Mouse (Mus musculus) R1 (cell line): ENCODE data around the gene Slc46a2.

Source experiments
- DNase-seq: peaks from one replicate; pipeline ENCODE4 v3.0.0-alpha.2; 2018; ENCODE audit warnings: low read depth, low spot score

Slc46a2 gene

DNA sequence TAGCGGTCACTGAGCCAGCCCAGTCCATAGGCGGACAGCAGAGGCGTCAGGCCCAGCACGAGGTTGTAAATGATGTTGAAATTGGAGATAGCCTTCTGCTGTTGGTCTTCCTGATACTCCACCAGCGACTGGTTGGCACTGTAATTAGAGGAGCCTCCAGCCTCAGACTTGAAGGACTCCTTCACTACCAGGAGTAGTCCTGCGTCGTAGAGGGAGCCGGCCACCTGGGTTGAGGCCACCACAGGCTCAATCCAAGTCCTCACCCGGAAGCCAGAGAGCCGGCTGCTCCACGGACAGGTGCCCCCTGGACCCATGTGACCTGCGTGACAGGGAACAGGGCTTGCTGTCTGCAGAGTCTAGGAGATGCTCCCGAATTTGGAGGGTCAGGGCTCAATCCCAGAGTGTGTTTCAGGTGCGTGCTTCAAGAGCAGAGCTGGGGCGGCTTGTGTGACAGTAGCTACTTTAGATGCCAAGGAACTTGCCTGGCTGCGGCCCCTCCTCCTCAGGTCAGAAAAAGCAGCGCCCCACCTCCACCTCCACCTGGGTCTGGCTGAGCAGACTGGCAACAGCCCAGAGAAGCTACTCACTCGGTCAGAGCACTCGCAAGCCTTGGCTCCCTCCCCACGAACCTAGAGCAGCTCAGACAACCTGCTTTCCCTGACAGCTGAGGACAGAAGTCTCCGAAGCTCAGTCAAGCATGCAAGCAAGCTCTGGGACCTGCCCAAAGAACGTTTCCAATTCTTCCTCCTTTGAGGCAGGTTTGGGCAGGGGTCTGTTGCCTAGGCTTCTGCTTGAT, at the start of gene Slc46a2:
Gene Slc46a2 (minus strand): TSS at position 449 of the 796 bp plus-strand sequence.
- no peak for DNase-seq

DNA sequence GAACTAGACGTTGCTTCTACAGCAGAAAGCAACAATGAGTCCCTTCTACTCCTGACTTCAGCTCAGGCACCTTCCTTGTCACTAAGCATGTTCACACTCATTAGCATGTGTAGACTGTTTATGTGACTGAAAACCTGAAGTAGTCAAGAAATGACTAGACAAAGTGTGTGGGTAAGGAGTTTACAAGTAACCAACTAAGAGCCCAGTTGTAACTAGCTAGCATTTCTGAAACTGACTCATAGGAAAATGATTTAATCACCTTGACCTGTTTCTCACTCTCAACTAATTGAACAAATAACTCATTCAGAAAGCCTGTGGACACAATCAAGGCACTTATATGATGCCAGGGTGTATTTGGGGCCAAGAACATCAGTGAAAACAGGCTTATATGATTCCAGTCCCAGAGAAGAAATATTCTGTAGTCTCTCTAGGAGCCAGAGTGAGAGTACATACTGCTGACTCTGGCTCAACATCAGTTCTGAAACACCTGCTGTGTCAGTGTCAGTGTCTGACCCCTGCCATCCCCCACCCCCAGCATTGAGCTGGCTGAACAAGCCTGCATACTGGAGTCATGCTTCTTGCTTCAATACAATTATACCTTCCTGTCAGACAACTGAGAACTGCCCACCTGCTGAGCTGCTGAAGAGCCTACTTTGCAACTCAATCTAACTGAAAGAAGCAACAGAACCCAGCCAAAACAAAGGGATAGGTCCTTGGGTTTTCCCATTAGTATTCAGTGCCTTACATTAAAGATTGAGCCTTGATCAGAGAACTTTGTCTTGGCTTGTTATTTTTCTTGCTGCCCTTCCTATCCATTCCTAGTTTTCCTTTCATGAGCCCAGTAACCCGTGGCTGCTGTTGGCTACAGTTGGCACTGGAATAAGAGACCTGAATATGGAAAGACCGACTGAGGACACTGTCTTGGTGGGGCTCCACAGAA, 48.8 kb upstream of the Slc46a2 start, which contains the start of gene Mup6:
Gene Mup6 (plus strand): TSS at position 890 of the 940 bp plus-strand sequence.
- DNase-seq: peak; percentile 97

DNA sequence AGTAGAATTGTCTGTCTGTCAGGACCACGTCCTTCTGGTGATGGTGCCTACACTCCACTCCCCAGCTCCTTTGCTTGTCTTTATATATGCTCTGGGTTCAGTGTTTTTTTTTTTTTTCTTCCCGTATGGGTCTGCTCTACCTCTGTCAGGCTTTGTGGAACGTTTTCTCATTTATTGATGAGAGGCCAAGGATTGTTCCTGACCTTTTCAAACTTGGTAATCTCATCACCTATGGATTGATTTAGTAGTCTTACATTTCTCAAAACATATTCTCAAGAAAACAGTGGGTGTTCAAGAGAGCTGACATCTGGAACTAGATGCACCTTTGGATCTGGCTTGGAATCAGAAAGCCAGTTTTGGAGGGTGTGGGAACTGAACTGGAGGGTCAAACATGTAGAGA, 45.8 kb upstream of the Slc46a2 start, which contains the start of gene Mup4:
Gene Mup4 (minus strand): TSS at position 101 of the 400 bp plus-strand sequence.
- DNase-seq: no peak

DNA sequence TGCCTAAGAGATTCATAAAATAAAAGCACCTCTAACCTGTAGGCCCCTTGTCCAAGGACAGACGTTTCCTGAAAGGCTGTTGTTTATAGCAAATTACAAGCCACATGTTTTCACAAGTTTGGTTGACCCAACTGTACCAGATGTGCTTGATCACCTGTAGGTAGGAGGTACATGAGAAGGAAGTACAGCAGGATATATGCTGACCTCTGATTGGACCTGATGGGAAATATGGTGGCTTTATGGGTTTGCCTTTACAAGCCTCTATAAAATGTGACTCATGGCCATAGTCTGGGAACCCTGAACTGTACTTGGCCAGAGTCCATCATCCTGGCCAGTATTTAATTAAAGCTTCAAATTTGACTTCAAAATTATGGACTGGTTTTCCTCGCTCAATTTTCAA, 22.7 kb upstream of the Slc46a2 start:
- no peak for DNase-seq

DNA sequence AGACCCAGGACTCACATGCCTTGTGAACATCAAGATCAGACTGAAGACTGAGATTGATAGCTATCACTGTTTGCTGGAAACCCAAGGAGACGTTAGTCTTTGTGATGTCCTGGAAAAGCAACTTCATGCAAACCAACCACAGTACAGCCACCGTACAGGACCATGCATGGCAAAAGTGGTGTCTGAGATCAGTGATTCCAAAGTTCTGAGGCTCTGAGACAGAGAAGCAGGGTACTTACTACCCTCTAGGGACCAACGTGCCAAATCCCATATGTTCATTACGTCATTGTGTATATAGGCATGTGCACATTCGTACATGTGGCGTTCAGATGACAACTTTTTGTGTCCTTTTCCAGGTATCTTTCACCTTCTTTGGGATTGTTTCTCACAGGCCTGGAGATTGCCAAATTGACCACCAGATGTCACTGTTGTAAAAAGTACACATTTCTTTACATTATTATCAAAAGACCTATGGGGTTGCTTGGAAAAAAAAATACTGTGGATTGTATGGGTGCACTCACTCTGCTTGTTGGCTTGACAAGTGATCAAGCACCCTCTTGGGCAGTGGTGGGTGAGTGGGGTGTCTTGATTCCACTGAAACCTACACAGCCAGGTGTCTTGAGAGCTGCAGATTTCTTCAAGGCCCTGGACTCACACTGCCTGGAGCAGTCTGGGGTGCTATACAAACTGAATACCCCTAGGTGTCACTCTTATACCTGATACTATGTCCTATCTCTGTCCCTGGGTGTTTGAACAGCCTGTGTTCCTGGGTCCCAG, 17.8 kb upstream of the Slc46a2 start:
- peak; percentile 82 for DNase-seq

DNA sequence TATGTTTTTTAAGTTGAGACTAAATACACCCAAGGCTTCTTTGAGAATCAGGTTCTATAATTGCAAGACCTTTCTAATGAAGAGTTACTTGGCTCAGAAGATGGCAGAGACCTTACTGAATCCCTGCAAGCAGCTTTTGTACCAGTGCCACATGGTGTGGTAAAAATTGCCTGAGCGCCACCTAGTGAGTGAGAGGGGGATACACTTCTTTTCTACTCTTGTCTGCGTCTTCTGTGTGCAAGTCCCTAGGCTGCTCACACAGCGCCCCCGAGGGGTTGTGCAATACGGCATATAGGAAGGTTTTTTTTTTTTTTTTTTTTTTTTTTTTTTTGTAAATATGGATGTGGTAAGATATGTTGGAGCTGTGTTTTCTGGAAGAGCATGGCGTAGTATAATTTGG, 13.5 kb upstream of the Slc46a2 start:
- peak; percentile 92 for DNase-seq

DNA sequence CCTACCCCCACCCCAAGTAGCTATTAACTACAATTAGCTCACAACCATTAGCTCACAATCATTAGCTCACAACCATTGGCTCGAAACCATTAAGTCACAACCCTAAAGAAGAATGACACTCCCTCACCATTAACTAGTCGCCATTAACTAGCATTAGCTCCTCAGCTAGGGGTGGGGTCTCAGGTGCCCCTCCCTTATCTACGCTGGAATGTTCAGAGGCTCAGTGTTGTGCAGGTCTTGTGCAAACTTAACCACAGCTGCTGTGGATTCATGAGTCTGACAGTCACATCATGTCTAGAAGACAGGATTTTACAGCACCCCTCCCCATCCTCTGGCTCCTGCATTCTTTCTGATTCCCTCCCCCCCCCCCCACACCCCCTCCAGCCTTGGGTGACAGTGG, 12.8 kb upstream of the Slc46a2 start:
- no peak for DNase-seq

DNA sequence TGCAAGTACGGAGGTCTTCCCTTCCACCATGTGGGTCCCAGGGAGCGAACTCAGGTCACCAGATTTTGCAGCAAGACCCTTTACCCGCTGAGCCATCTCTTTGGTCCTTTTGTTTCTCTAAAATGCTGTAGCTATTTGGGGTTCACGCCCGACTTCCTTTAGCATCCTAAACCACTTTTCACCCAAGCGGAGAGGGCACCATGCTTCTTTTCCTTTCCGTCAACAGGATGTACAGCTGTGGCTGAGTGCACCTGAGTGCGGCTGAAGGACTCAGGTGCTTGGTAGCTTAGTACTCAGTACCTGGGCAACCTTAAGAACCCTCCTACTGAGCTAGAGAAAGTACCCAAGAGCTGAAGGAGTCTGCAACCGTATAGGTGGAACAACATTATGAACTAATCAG, 10.2 kb upstream of the Slc46a2 start:
- DNase-seq: no peak

DNA sequence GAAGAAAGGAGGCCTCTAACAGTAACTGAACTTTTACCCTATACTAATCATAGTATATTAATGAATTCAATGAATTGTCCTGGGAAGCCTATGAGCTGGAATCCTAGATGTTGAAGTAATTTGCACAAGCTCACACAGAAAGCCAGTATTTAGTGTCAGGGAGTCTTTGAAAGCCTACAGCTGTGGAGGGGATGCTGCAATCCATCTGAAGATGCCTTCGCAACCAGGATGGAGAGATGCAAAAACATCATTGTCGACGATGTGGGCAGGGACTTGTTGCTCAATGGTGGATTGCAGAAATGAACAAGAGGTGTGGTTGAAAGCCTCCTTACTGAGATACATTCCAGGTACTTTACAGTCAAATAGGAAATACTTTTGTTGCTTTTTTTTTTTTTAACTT, 3.1 kb upstream of the Slc46a2 start:
- no peak for DNase-seq

DNA sequence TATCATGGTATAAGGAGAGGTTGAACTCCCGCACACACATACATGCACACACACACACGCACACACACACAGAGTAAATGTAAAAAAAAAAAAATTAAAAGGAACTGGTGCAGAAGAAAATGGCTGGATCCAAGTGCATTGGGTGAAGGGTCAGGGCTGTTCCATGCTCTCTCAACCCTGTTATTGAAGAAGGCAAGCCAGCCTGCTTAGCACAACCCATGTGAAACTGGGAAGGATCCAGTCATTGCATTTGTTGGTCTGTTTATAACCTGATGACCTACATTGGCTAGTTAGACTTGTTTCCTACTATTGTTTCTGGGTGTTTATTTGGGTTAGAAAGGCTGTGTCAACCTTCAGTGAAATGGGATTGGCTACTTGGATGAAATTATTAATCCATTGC, 6.1 kb downstream of the Slc46a2 start:
- no peak for DNase-seq

DNA sequence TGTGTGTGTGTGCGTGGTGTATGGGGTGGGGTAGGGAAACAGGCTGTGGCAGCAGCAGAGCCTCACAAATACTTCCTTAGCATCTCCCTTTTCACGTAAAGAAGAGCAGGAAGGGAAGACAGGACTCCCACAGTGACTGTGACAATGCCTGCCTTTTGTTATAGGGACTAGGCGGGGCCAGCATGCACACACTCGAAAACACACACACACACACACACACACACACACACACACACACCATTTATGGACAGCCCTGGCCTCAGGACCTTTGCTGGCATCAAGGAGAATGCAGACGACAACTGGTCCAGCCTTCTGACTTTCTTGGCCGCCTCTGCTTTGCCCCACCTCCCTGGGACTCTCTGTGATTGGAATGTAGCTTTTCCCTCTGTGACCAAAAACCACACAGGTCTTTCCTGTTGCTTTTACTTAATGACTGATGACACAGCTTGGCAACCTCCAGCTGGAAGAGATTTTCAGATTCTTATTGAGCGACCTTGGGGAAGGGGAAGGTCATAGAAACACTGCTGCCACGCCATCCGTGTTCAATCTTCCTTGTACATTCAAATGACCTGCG, 7.1 kb downstream of the Slc46a2 start:
- peak; percentile 84 for DNase-seq

DNA sequence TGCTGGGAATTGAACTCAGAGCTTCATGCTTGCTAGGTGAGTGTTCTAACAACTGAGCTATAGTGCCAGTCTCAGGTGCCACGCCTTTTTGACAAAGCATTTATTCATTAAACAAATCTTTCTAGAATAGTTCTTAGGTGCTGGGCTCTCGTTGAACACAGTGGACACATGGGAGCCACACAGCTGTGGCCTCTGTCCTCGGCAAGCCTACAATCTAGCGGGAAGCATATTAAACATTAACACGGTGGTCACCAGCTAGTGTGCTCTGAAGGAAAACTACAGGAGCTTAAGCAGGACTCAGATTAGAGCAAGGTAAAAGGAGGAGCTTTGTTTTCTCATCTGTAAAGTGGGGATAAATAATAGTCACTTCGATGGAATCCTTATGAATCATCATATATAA, 7.8 kb downstream of the Slc46a2 start:
- DNase-seq: no peak

DNA sequence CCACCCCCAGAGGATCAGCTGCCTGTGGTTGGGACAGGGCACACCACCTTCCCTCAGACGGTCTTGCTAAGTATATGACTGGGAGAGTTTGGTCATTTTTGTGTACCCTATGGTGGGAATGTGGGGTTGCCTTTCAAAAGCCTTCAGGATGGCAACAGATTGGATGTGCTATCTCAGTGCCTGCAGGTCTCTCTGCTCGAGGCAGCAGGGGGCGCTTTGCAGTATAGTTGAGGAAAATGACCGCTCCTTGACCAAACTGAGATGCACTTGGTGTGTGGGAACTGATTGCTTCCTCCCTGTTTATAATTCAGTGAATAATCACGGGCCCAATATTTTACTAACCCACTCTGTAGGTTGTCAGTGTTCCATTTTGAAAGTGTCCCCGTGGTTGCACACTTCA, 12.3 kb downstream of the Slc46a2 start:
- peak; percentile 37 for DNase-seq

DNA sequence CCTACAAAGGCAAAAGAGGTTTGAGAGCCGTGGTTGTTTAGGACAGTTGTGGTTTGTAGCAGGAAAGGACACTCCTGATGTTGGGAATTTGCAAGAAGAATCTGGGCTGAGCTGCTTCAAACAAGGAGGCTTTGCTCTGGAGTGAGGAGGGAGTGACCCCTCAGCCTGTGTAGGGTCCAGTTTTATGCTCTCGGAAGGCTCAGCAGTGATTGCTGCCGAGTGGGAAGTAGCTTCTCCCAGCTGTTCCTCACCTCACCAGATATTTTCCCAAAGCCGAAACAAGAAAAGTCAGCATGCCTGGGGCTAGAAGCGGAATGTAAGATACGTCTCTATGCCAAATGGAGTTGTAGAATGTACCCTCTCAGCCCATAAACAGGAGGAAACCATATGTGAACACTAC, 13.0 kb downstream of the Slc46a2 start:
- DNase-seq: no peak

DNA sequence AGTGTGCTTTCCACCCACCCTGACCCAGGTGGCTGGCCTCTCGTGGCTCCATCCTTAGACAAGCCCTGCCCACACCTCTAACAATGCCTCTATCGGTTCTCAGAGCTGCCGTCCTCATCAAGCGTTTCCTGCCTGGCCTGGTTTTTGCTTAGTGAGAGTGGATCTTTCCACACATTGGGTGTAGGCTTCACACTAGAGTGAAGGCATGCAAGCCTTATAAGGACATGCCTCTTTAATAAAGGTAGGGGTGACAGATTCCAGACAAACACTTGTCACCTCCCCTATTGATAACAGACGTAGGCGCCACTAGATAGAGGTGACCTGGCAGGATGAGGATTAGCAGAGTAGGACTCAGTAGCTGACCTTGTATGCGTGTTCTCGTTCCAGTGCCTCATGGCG, 16.3 kb downstream of the Slc46a2 start:
- DNase-seq: no peak

DNA sequence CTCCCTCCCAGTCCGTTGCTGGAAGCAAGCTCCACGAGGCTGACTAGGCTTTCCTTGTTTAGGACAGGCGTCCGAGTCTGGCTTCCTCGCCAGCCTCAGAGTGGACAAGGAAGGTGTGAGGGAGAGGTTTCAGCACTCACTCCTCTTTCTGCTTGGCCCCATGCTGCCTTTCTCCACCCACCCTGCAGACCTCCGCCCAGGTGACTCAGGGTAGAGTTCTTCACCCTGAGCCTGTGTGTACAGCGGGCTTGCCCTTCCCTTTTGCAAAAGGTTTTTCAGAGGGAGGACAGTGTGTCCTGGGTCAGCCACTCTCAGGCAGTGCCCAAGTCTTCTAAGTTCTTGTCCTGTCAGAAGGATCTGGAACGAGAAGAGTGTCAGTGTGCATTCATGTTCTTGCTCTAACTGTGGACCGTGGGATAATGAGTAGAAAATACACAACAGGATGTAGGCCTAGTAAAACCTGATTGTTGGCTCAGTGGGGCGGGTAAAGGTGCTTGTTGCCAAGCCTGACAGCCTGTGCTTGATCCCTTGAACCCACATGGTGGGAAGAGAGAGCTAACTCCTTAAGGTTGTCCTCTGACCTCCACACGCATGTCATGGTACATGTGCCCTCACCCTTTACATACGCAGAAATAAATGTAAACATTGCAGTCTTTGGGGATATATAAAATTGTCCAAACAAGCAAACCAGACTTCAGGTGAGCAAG, 16.9 kb downstream of the Slc46a2 start:
- no peak for DNase-seq

DNA sequence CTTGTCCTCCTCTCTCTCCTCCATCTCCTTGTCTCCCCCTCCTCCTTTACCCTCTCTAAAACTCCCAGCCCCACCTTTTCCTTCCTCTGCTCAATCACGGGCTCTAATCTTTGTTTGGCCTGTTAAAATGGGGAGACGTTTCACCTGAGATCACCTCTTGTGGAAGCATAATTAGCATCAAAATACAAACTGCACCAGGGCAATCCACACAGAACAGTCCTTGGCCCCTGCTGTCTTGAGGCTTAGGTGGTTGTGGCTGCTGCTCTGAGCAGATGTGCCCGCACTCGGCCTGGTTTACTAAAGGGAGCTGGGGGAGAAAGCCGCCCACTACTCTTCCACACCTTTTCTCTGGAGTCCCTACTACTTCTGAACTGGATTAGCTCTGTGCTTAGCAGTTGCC, 18.9 kb downstream of the Slc46a2 start:
- peak; percentile 79 for DNase-seq

DNA sequence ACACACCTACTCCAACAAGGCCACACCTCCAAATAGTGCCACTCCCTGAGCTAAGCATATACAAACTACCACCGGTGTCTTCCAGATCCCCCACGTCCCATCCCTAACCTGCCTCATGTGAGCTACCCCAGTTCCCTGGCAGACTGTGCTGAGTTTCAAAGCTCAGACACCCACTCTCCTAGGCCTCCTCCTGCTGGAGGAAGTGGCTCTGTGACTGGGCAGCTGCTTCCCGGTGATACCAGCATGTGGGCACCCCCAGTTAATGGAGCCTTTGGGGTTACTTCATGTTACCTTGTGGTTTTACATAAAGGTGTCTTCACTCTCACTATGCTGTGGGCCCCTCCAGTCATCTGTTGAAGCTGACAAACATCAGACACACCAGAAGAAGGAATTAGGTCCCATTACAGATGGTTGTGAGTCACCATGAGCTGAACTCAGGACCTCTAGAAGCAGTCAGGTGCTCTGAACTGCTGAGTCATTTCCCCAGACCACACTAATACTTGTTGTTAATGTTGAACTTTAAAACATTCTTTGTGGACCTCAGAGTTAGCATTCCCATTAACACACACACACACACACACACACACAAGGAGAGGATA, 19.8 kb downstream of the Slc46a2 start:
- no peak for DNase-seq

DNA sequence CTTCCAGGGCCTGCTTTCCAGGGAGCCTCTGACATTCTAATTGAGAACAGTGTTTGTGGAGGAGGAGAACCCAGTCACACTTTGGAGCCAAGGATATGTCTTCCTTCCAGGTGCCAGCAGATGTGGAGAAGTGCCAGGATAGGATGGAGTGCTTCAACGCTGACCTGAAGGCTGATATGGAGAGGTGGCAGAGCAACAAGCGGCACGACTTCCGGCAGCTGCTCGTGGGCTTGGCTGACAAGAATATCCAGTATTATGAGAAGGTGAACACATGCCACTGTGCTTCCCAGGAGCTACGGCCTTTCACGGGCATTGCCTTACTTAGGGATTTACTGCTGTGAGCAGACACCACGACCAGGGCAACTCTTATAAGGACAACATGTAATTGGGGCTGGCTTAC, 20.4 kb downstream of the Slc46a2 start:
- no peak for DNase-seq

DNA sequence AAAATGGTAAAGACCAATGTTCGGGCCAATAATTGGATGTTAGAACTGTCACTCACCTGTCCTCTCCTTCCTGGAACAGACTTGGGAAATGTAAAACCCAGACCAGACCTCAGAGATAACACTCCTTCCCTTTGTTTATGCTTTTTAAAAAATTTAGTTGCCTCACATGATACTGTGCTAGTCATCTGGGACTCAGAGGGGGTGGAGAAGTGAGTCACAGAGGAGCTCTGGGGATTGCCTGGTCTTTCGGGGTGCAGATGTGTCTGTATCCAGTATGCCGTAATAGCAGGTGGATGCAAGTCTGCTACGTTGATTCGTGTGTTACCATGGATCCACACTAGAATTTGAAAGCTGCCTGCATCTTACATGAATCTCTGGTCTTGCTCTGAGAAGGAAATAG, 22.1 kb downstream of the Slc46a2 start:
- no peak for DNase-seq
